Mouse (Mus musculus) megakaryocyte, embryonic 14.5 days (primary cell): ENCODE data around the gene Smarcd1.

ENCODE experiments used
- FLI1 ChIP-seq: IDR thresholded peaks from 2 replicates; pipeline ENCODE4 v1.6.1; 2012; ENCODE audit warnings: low read length, inconsistent platforms, mixed read lengths
- GATA1 ChIP-seq: IDR thresholded peaks from 3 replicates; pipeline ENCODE4 v1.6.1; 2012; ENCODE audit warnings: mixed read lengths, low read length, inconsistent platforms, borderline replicate concordance

- no peak for TF ChIP-seq GATA1
- TF ChIP-seq FLI1 = no peak
Observed at GRCm38 (mm10) chr15:99670964-99671670, 30.8 kb upstream of the Smarcd1 start.
